Mouse (Mus musculus): ENCODE measurements around the gene Lrba. TPM values are rescaled to one million over a fixed set of nuclear protein-coding genes. Genes with fewer than 3 reads are reported as not detected.

The Lrba gene
- total and polyA plus RNA-seq, 2 experiments from 2014 or later: 1.6 to 22.0 TPM

GRCm38 (mm10) chr3:86253791-86254190 lies 29.3 kb downstream of the Lrba start:
- ATAC-seq (ENCODE audit: insufficient read depth, low read depth) (no peak), DNase-seq (ENCODE audit: low spot score) (no peak)
- H3K4me1 ChIP-seq (ENCODE audit: control insufficient read depth, insufficient read depth): no peaks in the 10 kb centered on the region
- TF ChIP-seq CTCF (IDR thresholded peaks at IDR 0.05; ENCODE audit: low read depth) (no peak), EP300 (IDR thresholded peaks at IDR 0.05; ENCODE audit: low read depth) (no peak)
- H3K4me2 ChIP-seq (ENCODE audit: low read depth, low read length): no peak overlapping the region
- H3K27ac ChIP-seq (ENCODE audit: low read depth): no peak overlapping the region
- no peaks in the 10 kb centered on the region for H3K9me3 ChIP-seq (replicated peaks; ENCODE audit: control insufficient read depth, low read length)
- no peak overlapping the region for H3K4me3 ChIP-seq (ENCODE audit: low read depth, low read length)
- H3K9ac ChIP-seq (replicated peaks; ENCODE audit: low read depth, low read length): no peak overlapping the region
- WGBS: 70% methylated on average over 1 of the region's 1 CpGs
- H3K27me3 ChIP-seq (ENCODE audit: control insufficient read depth, insufficient read depth, low read length): no peaks in the 10 kb centered on the region
- H3K36me3 ChIP-seq (replicated peaks; ENCODE audit: control insufficient read depth, insufficient read depth, low read length): no peaks in the 10 kb centered on the region

- DNase-seq (ENCODE audit: low spot score): peak; percentile 61
- H3K4me2 ChIP-seq (ENCODE audit: low read depth, low read length): no peak overlapping the region
These were observed 43.7 kb downstream of the Lrba start for GRCm38 (mm10) chr3:86268074-86268702.

GRCm38 (mm10) chr3:86275651-86276050 lies 51.2 kb downstream of the Lrba start:
- H3K9me3 ChIP-seq (replicated peaks; ENCODE audit: control insufficient read depth, low read length): no peaks in the 10 kb centered on the region
- no peaks in the 10 kb centered on the region for H3K36me3 ChIP-seq (replicated peaks; ENCODE audit: control insufficient read depth, insufficient read depth, low read length)
- no peak overlapping the region for H3K9ac ChIP-seq (replicated peaks; ENCODE audit: low read depth, low read length)
- no peaks in the 10 kb centered on the region for H3K27me3 ChIP-seq (ENCODE audit: control insufficient read depth, insufficient read depth, low read length)
- ATAC-seq (ENCODE audit: insufficient read depth, low read depth) (no peak), DNase-seq (ENCODE audit: low spot score) (no peak)
- WGBS: 75% methylated on average over 1 of the region's 1 CpGs
- H3K4me3 ChIP-seq (ENCODE audit: low read depth, low read length): no peak overlapping the region
- H3K4me1 ChIP-seq (ENCODE audit: control insufficient read depth, insufficient read depth): no peaks in the 10 kb centered on the region
- no peak overlapping the region for H3K4me2 ChIP-seq (ENCODE audit: low read depth, low read length)
- H3K27ac ChIP-seq (ENCODE audit: low read depth): no peak overlapping the region
- TF ChIP-seq CTCF (IDR thresholded peaks at IDR 0.05; ENCODE audit: low read depth) (no peak), EP300 (IDR thresholded peaks at IDR 0.05; ENCODE audit: low read depth) (no peak)

More at GRCm38 (mm10) chr3:86268074-86268702, 43.7 kb downstream of the Lrba start:
- TF ChIP-seq EP300 (IDR thresholded peaks at IDR 0.05; ENCODE audit: low read depth): no peak
- peak; percentile 81 for TF ChIP-seq CTCF (IDR thresholded peaks at IDR 0.05; ENCODE audit: low read depth)
- H3K4me3 ChIP-seq (ENCODE audit: low read depth, low read length): no peak overlapping the region
- no peaks in the 10 kb centered on the region for H3K9me3 ChIP-seq (replicated peaks; ENCODE audit: control insufficient read depth, low read length)
- H3K4me1 ChIP-seq (ENCODE audit: control insufficient read depth, insufficient read depth): no peaks in the 10 kb centered on the region
- no peaks in the 10 kb centered on the region for H3K27me3 ChIP-seq (ENCODE audit: control insufficient read depth, insufficient read depth, low read length)
- no peaks in the 10 kb centered on the region for H3K36me3 ChIP-seq (replicated peaks; ENCODE audit: control insufficient read depth, insufficient read depth, low read length)
- ATAC-seq (ENCODE audit: insufficient read depth, low read depth): no peak
- H3K27ac ChIP-seq (ENCODE audit: low read depth): no peak overlapping the region
- no peak overlapping the region for H3K9ac ChIP-seq (replicated peaks; ENCODE audit: low read depth, low read length)
- WGBS: 6% methylated on average over 1 of the region's 1 CpGs

- 45% methylated on average over 8 of the region's 8 CpGs for WGBS
- Histone ChIP-seq H3K36me3 (replicated peaks; ENCODE audit: control insufficient read depth, insufficient read depth, low read length) (no peaks in the 10 kb centered on the region), H3K9me3 (replicated peaks; ENCODE audit: control insufficient read depth, low read length) (no peaks in the 10 kb centered on the region), H3K4me3 (ENCODE audit: low read depth, low read length) (no peak overlapping the region), H3K4me2 (ENCODE audit: low read depth, low read length) (no peak overlapping the region), H3K27ac (ENCODE audit: low read depth) (no peak overlapping the region), H3K27me3 (ENCODE audit: control insufficient read depth, insufficient read depth, low read length) (no peaks in the 10 kb centered on the region), H3K9ac (replicated peaks; ENCODE audit: low read depth, low read length) (no peak overlapping the region), H3K4me1 (ENCODE audit: control insufficient read depth, insufficient read depth) (0 out of 2 replicates have a peak, but pooled peaks cover 2% of the 10 kb centered on the region)
- DNase-seq (ENCODE audit: low spot score) (no peak), ATAC-seq (ENCODE audit: insufficient read depth, low read depth) (no peak)
- TF ChIP-seq CTCF (IDR thresholded peaks at IDR 0.05; ENCODE audit: low read depth) (no peak), EP300 (IDR thresholded peaks at IDR 0.05; ENCODE audit: low read depth) (no peak)
These were observed 66.8 kb downstream of the Lrba start for GRCm38 (mm10) chr3:86291326-86291725.

GRCm38 (mm10) chr3:86294866-86295265 lies 70.4 kb downstream of the Lrba start:
- no peak for ATAC-seq (ENCODE audit: insufficient read depth, low read depth)

GRCm38 (mm10) chr3:86296214-86296613 lies 71.7 kb downstream of the Lrba start:
- H3K4me3 ChIP-seq (ENCODE audit: low read depth, low read length): no peak overlapping the region
- H3K4me1 ChIP-seq (ENCODE audit: control insufficient read depth, insufficient read depth): 0 out of 2 replicates have a peak, but pooled peaks cover 2% of the 10 kb centered on the region
- no peak overlapping the region for H3K27ac ChIP-seq (ENCODE audit: low read depth)
- no peak overlapping the region for H3K4me2 ChIP-seq (ENCODE audit: low read depth, low read length)
- DNase-seq (ENCODE audit: low spot score) (no peak), ATAC-seq (ENCODE audit: insufficient read depth, low read depth) (no peak)
- H3K36me3 ChIP-seq (replicated peaks; ENCODE audit: control insufficient read depth, insufficient read depth, low read length): no peaks in the 10 kb centered on the region
- H3K9me3 ChIP-seq (replicated peaks; ENCODE audit: control insufficient read depth, low read length): no peaks in the 10 kb centered on the region
- TF ChIP-seq CTCF (IDR thresholded peaks at IDR 0.05; ENCODE audit: low read depth) (no peak), EP300 (IDR thresholded peaks at IDR 0.05; ENCODE audit: low read depth) (no peak)
- H3K27me3 ChIP-seq (ENCODE audit: control insufficient read depth, insufficient read depth, low read length): no peaks in the 10 kb centered on the region
- H3K9ac ChIP-seq (replicated peaks; ENCODE audit: low read depth, low read length): no peak overlapping the region
- 14% methylated on average over 8 of the region's 8 CpGs for WGBS

More at GRCm38 (mm10) chr3:86294866-86295265, 70.4 kb downstream of the Lrba start:
- Histone ChIP-seq H3K9ac (replicated peaks; ENCODE audit: low read depth, low read length) (no peak overlapping the region), H3K4me3 (ENCODE audit: low read depth, low read length) (no peak overlapping the region), H3K4me2 (ENCODE audit: low read depth, low read length) (no peak overlapping the region), H3K36me3 (replicated peaks; ENCODE audit: control insufficient read depth, insufficient read depth, low read length) (no peaks in the 10 kb centered on the region), H3K27me3 (ENCODE audit: control insufficient read depth, insufficient read depth, low read length) (no peaks in the 10 kb centered on the region), H3K27ac (ENCODE audit: low read depth) (no peak overlapping the region), H3K9me3 (replicated peaks; ENCODE audit: control insufficient read depth, low read length) (no peaks in the 10 kb centered on the region), H3K4me1 (ENCODE audit: control insufficient read depth, insufficient read depth) (0 out of 2 replicates have a peak, but pooled peaks cover 2% of the 10 kb centered on the region)
- TF ChIP-seq CTCF (IDR thresholded peaks at IDR 0.05; ENCODE audit: low read depth) (no peak), EP300 (IDR thresholded peaks at IDR 0.05; ENCODE audit: low read depth) (no peak)
- 91% methylated on average over 1 of the region's 1 CpGs for WGBS
- DNase-seq (ENCODE audit: low spot score): no peak

Measured in heart, postnatal 0 days (tissue).